Mouse (Mus musculus): Measurements from ENCODE around the gene Eif2a. TPM values are rescaled to one million over a fixed set of nuclear protein-coding genes. Genes with fewer than 3 reads are reported as not detected.
"Not testable (repeated sequence)": the region's sequence is repeated elsewhere in the genome, so short reads cannot be mapped to it uniquely, and the experiment has no call there.

Eif2a gene
- total RNA-seq, 2 experiments from 2014 or later = 75.9 to 151 TPM

GRCm38 (mm10) chr3:58520286-58520685 lies 5.3 kb upstream of the Eif2a start:
- peak; percentile 57 for ATAC-seq (ENCODE audit: poor library complexity, severe bottlenecking)

- no peak for ATAC-seq (ENCODE audit: poor library complexity, severe bottlenecking)
Measured at GRCm38 (mm10) chr3:58521361-58521760, 4.3 kb upstream of the Eif2a start.

GRCm38 (mm10) chr3:58523386-58523785 lies 2.2 kb upstream of the Eif2a start:
- ATAC-seq (ENCODE audit: poor library complexity, severe bottlenecking) = no peak

GRCm38 (mm10) chr3:58524246-58524645 lies 1.4 kb upstream of the Eif2a start:
- ATAC-seq (ENCODE audit: poor library complexity, severe bottlenecking) = no peak

GRCm38 (mm10) chr3:58525166-58525565 lies 455 bp upstream of the Eif2a start:
- ATAC-seq (ENCODE audit: poor library complexity, severe bottlenecking) = no peak

- no peak for ATAC-seq (ENCODE audit: poor library complexity, severe bottlenecking)
Measured at GRCm38 (mm10) chr3:58526408-58526737, 752 bp downstream of the Eif2a start.

- ATAC-seq (ENCODE audit: poor library complexity, severe bottlenecking) = no peak
Measured at GRCm38 (mm10) chr3:58536573-58536972, 11.0 kb downstream of the Eif2a start.

- peak; percentile 38 for ATAC-seq (ENCODE audit: poor library complexity, severe bottlenecking)
Measured at GRCm38 (mm10) chr3:58552001-58552811, 26.6 kb downstream of the Eif2a start.

- ATAC-seq (ENCODE audit: poor library complexity, severe bottlenecking) = peak; percentile 68
Measured at GRCm38 (mm10) chr3:58556649-58557048, 31.0 kb downstream of the Eif2a start.

GRCm38 (mm10) chr3:58559887-58560286 lies 34.3 kb downstream of the Eif2a start:
- ATAC-seq (ENCODE audit: poor library complexity, severe bottlenecking) = peak; percentile 86

GRCm38 (mm10) chr3:58561437-58561836 lies 35.8 kb downstream of the Eif2a start:
- no peak for ATAC-seq (ENCODE audit: poor library complexity, severe bottlenecking)

GRCm38 (mm10) chr3:58570821-58571220 lies 45.2 kb downstream of the Eif2a start:
- ATAC-seq (ENCODE audit: poor library complexity, severe bottlenecking) = no peak

- peak; percentile 91 for ATAC-seq (ENCODE audit: poor library complexity, severe bottlenecking)
Measured at GRCm38 (mm10) chr3:58576137-58577066, 50.8 kb downstream of the Eif2a start, which contains the start of gene Selenot. Gene Selenot, plus strand, starts transcription at chr3:58576636.

- ATAC-seq (ENCODE audit: poor library complexity, severe bottlenecking) = peak; percentile 59
Measured at GRCm38 (mm10) chr3:58577067-58577503, 51.5 kb downstream of the Eif2a start.

GRCm38 (mm10) chr3:58577506-58578050 lies 52.0 kb downstream of the Eif2a start:
- no peak for ATAC-seq (ENCODE audit: poor library complexity, severe bottlenecking)

- 0 out of 2 replicates have a peak, but pooled peaks have one; percentile 12 for ATAC-seq (ENCODE audit: poor library complexity, severe bottlenecking)
Measured at GRCm38 (mm10) chr3:58581530-58581929, 55.9 kb downstream of the Eif2a start.

GRCm38 (mm10) chr3:58582297-58582696 lies 56.7 kb downstream of the Eif2a start:
- no peak for ATAC-seq (ENCODE audit: poor library complexity, severe bottlenecking)

GRCm38 (mm10) chr3:58582788-58583426 lies 57.3 kb downstream of the Eif2a start:
- 0 out of 2 replicates have a peak, but pooled peaks have one; percentile 30 for ATAC-seq (ENCODE audit: poor library complexity, severe bottlenecking)

GRCm38 (mm10) chr3:58590544-58590943 lies 64.9 kb downstream of the Eif2a start:
- ATAC-seq (ENCODE audit: poor library complexity, severe bottlenecking) = not testable (repeated sequence)

GRCm38 (mm10) chr3:58592666-58593065 lies 67.0 kb downstream of the Eif2a start:
- ATAC-seq (ENCODE audit: poor library complexity, severe bottlenecking) = not testable (repeated sequence)

GRCm38 (mm10) chr3:58593623-58594022 lies 68.0 kb downstream of the Eif2a start:
- no peak for ATAC-seq (ENCODE audit: poor library complexity, severe bottlenecking)

Data from megakaryocyte, adult 5-6 weeks (primary cell).